Mouse (Mus musculus): Measurements from ENCODE around the gene Bcl2.
A peak's percentile ranks its signal among the peaks of the same experiment; 100 is the strongest.

The Bcl2 gene

DNA sequence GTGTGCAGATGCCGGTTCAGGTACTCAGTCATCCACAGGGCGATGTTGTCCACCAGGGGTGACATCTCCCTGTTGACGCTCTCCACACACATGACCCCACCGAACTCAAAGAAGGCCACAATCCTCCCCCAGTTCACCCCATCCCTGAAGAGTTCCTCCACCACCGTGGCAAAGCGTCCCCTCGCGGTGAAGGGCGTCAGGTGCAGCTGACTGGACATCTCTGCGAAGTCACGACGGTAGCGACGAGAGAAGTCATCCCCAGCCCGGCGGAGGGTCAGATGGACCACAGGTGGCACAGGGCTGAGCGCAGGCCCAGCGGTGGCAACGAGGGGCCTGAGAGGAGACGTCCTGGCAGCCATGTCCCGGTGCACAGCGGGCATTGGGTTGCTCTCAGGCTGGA is 1.7 kb downstream of the Bcl2 start:
- DNase-seq (ENCODE audit: low spot score): peak; percentile 26

DNA sequence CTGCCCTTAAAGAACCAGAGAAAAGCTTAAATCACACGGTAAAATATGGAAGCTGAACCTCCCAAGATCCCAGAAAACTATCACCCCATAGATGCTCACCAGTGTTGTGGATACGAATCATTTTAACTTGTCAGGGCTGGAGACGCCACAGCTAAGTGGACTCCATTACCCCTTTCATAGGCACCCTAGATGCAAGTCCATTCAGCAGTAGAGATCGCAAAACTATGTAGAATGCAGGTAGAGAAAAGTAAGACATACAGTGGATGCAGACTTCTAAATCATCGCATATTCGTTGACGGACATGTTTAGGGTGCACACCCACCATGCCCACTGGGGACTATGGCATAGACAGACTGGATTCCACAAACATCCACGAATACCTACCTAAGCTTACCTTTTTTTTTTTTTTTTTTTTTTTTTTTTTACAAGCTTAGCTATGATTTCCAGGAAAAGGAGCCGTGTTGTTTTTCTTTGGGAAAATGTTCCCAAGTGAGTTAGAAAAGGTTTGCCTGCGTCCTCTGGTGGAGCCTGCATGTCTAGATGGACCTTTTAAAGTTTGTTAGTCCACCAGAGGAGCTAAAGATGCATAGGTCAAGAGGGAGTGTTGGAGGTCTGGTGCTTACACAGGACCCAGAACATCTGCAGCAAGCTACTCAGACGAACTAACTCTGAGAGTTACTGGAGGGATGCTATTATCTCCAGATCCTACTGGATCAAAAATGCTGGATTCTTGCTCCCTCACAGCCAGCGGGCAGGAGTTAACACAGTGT is 2.5 kb downstream of the Bcl2 start:
- DNase-seq (ENCODE audit: low spot score): no peak

DNA sequence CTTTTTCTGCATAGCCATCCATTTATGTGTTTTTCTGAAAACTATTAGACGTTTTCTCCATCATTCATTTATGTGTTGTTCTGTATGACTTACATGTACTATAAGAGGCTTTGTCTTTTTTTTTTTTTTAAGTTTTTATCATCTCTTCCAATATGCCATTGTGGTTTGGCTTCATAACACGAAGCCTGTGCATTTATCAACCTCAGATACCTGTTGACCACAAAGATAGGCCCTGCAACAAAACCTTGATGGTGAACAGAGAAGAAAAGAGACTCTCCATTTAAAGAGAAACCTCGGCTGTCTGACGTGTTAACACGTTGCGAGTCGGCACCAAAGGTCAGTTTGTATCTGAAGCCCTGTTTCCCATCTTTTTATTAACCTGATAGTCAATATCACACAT is 3.9 kb downstream of the Bcl2 start:
- DNase-seq (ENCODE audit: low spot score): no peak

DNA sequence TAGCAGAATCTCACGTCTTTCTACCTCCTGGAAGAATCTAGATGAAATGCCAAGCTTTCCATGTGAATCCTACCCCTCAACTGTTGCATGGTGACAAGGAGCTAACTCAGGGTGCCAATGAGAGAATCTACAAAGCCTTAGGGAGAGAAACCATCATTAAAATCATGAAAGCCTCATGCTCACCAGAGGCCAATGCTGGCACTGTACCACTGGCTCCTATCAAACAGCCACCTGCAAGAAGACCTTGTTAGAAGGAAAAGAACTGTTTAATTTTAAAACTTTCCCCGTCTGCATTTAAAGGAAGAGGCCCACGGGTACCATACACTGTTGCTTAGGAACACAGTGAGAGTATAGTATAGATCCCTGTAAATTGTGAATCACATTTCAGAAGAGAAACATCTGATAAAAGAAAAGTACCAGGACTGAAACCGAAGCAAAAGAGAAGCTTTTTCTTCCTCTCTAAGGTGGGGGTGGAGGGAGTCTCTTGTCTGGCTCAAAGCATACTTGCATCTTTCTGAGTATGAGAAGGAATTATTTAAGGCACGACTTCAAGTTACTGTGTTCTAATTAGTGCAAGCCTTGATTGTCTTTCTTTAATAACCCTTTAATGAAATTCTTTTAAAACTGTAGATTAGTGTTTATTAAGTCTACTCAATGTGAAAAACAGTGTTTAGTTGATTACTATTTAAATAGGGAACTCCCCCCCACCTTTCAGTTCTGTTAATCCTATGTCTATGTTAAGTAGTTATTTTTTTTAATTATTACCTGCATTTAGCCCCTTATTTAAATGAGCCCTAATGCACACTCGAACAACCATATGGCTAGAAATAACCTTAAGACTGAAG is 6.8 kb downstream of the Bcl2 start:
- DNase-seq (ENCODE audit: low spot score): no peak

DNA sequence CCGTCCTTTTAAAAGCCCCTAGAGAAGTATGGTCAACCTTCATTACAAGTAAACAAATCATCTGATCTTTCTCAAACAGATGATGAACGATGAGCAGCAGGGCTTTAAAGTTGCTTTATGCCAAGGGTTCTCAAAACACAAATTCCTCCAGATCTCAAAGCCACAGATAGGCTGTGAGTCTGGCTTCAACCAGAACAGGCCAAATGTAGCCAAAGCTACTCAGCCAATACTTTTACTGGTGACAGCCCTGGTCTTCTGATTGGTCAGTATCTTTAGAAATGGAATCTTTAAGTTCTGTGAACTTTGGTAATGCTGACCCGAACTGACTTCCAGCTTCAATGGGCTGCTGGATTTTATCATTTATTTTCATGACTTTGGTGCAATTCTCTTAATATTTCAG is 10.9 kb downstream of the Bcl2 start:
- no peak for DNase-seq (ENCODE audit: low spot score)

DNA sequence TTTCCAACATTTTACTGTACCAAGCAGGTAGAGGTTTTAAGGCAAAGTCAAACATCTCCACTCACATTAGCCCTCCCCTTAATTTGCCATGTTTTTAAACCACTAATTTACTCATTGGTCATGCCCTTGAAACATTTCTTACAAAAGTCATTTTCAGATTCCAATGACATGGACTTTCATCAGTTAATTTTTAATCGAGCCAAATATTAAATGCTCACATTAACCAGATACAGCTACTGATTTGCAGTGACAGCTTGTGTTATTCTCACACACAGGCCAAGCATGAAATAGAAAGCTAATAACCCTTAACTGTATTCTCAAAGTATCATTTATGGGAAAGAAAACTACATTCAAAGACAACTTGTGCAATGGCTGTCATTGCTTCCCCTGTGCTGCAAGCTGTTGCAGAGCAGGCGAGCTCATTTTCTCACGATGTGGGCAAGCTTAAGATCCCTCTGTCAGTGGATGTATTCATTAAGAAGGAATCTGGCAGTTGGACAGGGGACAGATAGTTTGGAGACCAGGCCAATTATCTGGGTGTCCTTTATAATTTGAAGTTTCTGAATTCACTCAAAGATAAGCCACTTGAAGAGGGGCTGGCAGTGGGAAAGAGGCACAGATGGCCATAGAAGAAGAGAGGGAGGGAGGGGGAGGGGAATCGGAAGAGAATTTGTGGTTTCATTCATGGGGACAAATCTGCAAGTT is 11.5 kb downstream of the Bcl2 start:
- DNase-seq (ENCODE audit: low spot score): no peak

DNA sequence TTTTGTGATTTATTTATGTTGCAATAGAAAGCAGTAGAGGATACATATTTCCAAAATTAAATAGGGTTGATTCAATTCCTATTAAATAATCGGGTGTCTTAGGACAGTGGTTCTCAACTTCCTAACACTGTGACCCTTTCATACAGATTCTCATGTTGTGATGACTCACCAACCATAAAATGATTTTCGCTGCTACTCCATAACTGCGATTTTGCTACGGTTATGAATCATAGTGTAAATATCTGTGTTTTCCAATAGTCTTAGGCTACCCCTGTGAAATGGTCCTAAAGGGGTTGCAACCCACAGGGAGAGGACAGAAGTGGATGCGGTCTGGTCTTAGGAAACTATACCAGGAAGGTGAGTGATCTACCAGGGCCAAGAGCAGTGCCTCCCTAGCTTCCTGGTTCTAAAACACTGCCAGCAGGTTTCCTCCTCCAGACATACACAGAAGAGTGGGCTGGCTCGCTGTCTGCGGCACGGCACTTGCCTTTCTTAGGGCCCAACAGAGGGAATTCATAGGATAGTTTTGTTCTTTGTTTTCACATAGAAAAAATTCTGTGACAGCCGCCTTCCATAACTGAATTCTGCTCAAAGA is 13.5 kb downstream of the Bcl2 start:
- no peak for DNase-seq (ENCODE audit: low spot score)

DNA sequence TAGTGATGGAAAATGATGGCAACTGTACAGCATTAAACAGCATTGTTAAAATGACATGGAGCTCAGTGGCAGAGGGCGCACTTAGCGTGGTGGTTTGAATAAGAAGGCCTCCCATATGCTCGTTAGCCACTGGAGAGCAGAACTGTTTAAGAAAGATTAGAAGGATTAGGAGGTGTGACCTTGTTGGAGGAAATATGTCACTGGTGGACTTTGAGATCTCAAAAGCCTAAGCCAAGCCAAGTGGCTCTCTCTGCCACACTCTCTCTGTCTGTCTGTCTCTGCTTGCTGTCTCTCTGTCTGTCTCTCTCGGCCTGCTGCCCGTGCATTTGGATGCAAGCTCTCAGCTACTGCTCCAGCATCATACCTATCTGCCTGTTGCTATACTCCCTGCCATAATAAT is 17.6 kb downstream of the Bcl2 start:
- no peak for DNase-seq (ENCODE audit: low spot score)

DNA sequence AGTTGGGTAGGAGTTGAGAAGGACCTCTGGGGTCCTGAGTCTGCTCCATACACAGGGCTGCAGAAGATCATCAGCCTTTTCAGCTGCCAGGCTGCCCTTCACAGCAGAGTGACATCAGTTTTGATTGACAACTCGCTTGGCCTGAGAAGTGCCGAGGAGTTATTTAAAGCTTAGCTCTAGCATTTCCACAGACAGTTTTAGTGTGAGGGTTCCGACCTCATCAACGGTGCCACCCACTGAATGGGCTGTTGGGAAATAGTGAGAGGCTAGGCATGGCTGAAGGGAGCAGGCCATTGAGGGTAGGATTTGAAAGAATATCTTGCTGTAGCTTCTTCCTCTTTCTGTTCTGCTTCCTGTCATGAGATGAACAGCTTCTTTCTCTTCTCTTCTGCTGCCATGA is 18.4 kb downstream of the Bcl2 start:
- no peak for DNase-seq (ENCODE audit: low spot score)

DNA sequence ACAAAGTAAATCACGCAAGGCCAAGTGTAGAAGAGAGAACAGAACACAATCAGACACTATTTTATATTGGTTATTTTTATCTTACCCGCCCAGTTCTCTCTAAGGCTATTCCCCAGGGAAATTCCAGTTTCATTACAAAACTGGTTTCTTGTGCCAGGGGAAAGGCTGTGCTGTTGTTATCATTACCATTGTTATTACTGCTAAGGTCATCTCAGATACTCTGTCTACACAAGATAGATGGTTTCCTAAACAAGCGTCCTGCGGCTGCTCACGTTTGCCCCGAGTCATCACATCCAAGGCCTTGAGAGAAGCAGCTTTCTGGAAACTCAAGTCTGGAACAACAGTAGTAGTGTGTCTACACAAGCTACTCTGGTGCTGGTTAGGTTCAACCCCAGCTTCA is 19.8 kb downstream of the Bcl2 start:
- DNase-seq (ENCODE audit: low spot score): no peak

DNA sequence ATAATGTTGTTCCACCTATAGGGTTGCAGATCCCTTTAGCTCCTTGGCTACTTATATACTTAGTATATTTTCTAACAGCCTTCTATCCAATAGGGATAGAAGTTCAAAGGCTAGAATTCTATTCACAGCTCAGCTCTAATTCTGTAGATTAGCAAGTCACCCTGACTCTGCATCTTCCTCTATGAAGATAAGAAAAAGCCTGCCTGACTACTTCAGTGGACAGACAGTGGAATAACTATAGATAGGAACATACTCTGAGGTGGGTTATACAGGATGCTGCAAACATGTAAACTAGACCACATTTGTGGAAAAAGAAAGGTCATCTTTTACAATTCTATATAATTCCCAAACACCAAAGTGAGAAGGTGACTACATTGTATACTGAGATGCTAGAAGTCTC is 21.5 kb downstream of the Bcl2 start:
- DNase-seq (ENCODE audit: low spot score): no peak

DNA sequence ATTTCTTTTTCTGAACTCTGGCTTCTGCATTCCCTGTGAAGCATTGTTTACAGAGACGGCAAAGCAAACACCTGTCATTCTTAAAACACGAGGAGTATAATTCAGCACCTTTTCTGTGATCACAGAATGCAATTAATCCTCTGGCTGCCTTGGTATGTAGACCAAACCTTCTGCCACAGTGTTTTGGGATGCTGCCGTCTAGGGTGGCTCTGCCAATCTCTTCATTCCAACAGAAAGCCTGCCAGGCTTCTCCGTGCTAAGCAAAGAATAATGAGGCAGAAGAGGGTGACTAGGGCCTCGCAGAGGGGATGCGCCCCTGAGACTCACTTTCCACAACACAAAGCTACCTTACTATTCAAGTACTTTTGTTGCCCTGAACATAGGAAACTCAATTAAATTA is 23.2 kb downstream of the Bcl2 start:
- DNase-seq (ENCODE audit: low spot score): no peak

DNA sequence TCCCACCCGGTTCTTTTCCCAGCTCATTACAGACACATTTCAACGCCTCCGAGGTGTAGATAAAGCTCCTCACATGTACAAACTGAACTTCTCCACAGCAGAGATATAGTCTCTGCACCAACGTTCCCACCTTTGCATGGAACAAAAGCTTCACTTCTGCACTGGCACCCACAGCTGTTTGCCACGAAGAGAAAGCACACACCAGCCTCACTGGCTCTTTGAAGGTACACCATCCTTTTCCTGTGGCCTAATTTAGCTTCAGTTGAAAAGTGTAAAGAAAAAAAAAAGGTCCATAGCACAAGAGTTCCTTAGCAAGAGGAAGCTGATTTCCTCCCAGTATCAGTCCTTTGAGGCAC is 25.9 kb downstream of the Bcl2 start:
- DNase-seq (ENCODE audit: low spot score): no peak

DNA sequence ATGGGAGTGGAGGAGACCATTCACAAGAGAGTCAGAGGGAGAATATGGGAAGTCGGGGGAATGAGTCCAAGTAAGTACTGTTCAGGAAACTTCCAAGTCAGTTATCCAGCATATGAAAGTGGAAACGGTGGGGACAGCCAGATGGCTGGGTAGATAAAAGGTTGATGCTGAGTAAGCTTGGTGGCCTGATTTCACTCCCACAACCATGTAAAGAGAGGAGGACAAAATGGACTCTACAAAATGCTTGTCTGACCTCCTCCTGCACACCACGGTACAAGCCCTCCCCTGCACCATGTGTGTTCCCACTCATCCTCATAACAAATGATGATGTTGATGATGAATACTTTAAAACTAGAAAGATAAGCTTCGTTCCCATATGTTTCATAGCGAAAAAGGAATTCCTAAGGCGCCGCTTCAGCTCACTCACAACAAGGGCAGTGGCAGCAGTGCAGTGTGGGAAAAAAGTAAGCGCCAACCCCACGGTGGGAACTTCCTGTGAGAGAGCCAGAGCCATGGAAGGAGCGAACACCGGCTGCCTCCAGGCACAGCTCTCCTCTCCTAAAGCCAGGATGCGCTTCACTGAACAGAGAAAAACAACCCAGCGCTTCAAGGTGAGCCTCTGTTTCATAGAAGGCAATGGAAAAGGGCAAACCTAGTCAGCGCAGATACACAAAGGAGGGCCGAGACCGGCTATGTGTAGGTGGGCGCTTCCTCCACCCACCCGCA is 26.5 kb downstream of the Bcl2 start:
- no peak for DNase-seq (ENCODE audit: low spot score)

DNA sequence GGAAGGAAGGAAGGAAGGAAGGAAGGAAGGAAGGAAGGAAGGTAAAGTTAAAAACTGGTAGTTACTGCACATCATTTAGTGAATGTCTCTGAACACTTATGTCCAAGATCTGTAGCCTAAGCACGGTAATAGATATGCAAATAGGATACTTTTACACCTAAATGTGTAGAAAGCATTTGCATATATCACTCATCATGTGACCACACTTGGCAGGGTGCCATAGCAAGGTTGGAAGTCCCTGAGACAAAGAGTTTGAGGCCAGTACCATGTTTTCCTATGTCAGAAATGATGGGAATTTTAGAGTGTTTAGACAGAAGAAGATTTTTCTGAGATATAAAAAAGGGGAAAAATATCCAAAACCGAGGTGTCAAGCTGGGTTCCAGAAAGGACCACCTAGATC is 28.4 kb downstream of the Bcl2 start:
- no peak for DNase-seq (ENCODE audit: low spot score)

DNA sequence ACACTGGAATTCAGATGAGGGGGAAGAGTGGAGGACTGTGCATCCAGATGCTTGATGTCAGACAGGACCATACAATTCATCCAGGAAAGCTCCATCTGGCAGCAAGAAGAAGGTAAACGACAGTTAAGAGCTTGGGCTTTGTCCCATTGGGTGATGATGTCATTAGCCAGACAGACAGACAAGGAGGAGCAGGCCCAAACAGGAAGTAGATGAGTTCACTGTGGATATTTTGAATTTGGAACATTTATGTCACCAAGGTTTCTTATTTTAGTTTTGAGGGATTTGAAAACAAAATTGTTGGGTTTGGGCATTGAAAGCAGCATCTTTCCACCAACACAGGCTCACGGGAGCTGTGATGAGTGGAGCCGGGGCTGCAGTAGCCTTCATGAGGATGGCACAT is 29.5 kb downstream of the Bcl2 start:
- DNase-seq (ENCODE audit: low spot score): no peak

DNA sequence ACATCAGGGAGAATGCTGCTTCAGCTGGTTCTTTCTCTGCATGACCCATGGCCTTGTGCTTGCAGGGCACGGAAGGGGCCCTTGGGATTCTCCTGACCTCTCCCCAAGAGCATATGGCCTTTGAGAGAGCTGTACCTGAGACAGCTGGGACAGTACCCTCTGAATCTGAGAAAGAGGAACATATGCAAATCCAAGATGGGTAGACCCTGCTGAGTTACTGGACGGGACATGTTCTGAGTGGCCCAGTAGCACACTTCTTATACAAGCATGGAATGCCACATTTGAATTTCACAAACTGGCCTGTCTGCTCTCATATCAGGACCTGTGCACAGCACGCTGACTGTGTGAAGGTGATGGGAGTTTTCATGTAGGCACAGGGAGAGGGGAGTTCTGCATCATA is 31.2 kb downstream of the Bcl2 start:
- no peak for DNase-seq (ENCODE audit: low spot score)

DNA sequence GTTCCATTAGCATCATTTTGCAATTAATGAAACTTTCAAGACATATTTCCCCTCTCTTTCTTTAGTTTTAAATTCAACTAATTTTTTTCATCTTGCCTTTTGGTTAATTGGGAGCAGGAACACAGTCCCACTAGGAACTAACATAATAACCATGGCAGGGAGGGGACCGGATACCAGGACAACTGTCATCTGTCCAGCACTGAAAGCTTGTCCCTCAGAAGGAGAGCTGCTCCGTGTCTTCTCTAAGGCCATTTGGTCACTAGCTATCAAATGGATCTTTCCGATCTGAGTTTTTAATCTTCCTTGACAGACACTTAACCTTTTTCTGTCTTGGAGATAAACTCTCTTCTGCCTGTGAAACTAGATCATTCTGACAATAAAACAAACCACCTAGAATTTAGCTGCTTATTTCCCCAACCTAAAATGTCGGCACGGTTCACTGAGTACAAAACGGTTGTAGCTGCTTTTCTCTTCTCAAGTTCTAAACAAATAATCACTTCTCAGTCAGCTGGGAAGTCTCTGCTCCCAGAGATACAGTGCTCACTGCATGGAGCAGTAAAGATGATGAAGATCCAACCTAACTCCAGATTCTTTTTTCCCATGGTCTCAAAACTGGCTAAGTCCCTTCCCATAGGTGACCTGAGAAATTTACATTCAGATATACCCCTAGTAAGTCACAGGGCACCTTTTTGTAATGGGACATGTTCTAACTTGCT is 34.1 kb downstream of the Bcl2 start:
- DNase-seq (ENCODE audit: low spot score): no peak

DNA sequence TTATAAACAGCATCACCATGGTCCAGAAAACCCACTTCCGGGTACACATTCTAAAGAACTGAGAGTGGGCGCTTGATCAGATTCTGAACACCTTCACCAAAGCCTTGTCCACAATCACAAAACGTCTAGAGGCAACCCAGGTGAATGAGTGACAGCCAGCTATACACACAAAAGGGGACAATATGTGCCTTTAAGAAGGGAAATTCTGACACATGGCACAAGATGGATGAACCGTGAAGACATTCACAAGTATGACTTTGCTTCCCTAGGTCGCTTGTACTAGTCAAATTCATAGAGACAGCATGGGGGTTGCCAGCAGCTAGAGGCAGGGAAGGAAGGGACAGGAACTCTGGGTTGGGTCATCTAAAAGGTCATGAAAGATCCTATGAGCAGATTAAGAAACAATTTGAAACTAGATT is 36.0 kb downstream of the Bcl2 start:
- no peak for DNase-seq (ENCODE audit: low spot score)

DNA sequence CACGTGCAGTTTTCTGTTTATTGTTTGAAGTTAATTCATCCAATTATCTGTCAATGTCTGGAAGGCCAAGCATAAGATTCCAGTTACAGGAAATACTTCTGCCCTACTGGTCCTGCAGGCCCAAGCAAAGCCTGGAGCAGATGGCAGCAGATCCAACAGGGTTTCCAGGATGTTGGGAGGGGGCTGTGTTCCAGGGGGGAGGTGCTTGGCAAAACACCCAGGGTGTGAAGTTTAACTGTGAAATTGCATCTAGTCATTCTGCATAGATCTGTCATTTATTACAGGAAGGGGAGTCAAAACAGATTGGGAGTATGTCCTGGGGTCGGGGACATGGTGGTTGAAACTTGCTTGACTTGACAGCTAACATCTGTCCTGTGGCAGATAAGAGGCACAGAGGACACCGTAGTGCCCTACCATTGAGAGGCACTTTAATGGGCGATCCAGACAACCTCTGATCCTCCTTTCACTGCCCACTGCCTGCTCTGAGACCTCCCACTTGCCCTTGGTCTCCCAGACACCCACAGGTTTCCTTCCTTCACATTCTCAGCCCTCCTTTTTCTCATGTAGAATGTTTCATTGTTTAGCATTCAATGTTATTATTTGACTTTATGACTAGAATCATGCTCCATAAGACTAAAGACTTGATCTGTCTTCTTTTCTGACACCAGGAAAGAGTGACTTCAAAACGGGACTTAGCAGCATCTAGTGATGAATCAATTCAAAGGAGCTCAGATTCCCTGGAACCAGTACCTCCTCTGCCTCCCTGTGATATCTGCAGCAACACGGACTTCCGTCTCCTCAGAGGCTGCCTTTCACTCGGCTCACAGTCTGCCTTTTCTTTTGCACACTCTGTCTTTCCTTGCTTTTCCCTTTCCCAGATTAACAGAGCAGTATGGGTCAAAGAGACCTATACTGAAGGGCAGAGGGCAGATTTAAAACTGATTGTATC is 47.7 kb downstream of the Bcl2 start:
- no peak for DNase-seq (ENCODE audit: low spot score)
